Mouse (Mus musculus): ENCODE data around the gene Dab1. TPM values are rescaled to one million over a fixed set of nuclear protein-coding genes. Genes with fewer than 3 reads are reported as not detected.

The Dab1 gene
- total and polyA plus RNA-seq, 3 experiments: not detected

GRCm38 (mm10) chr4:104121959-104122358, 502.8 kb downstream of the Dab1 start:
- no peaks in the 10 kb centered on the region for H3K79me2 ChIP-seq (ENCODE audit: control insufficient read depth, insufficient read depth, low read length, poor library complexity)
- no peak overlapping the region for H3K27ac ChIP-seq (ENCODE audit: control insufficient read depth, low read depth, low read length)
- H3K36me3 ChIP-seq (ENCODE audit: control insufficient read depth in 1 of 2, insufficient read depth in 2 of 2, low read length in 2 of 2): no peaks in the 10 kb centered on the region
- DNase-seq (ENCODE audit: low read depth, low spot score): no peak
- H3K9ac ChIP-seq (ENCODE audit: control insufficient read depth, low read depth, low read length, poor library complexity, severe bottlenecking): no peak overlapping the region
- H3K4me1 ChIP-seq (ENCODE audit: control insufficient read depth in 1 of 2, insufficient read depth in 2 of 2, low read length in 2 of 2): no peaks in the 10 kb centered on the region
- H3K4me3 ChIP-seq (ENCODE audit: control insufficient read depth in 1 of 2, insufficient read depth in 1 of 2, low read depth in 2 of 2, low read length in 2 of 2): no peak overlapping the region
- TF ChIP-seq RAD21 (IDR thresholded peaks at IDR 0.05; ENCODE audit: low read depth, low read length): no peak
- TF ChIP-seq TBP (IDR thresholded peaks at IDR 0.05; ENCODE audit: low read depth, low read length): no peak
- no peak for TF ChIP-seq HCFC1 (IDR thresholded peaks at IDR 0.05; ENCODE audit: low read depth, low read length)
- no peak for TF ChIP-seq RCOR1 (IDR thresholded peaks at IDR 0.05; ENCODE audit: low read depth, low read length)
- no peak for TF ChIP-seq KAT2A (conservative IDR thresholded peaks at IDR 0.05; ENCODE audit: low read depth, low read length)
- TF ChIP-seq MAX (IDR thresholded peaks at IDR 0.05; ENCODE audit: low read length): no peak
- no peak for TF ChIP-seq MAZ (IDR thresholded peaks at IDR 0.05; ENCODE audit: low read depth, low read length)
- no peak for TF ChIP-seq CHD2 (IDR thresholded peaks at IDR 0.05; ENCODE audit: low read length)
- no peak for TF ChIP-seq MAFK (IDR thresholded peaks at IDR 0.05; ENCODE audit: borderline replicate concordance, low read depth, low read length)
- TF ChIP-seq CHD1 (IDR thresholded peaks at IDR 0.05; ENCODE audit: low read depth, low read length): no peak
- TF ChIP-seq ETS1 (IDR thresholded peaks at IDR 0.05; ENCODE audit: low read depth, low read length): no peak
- TF ChIP-seq SIN3A (IDR thresholded peaks at IDR 0.05; ENCODE audit: low read length): no peak
- TF ChIP-seq MXI1 (IDR thresholded peaks at IDR 0.05; ENCODE audit: low read depth, low read length): no peak
- no peak for TF ChIP-seq ZMIZ1 (IDR thresholded peaks at IDR 0.05; ENCODE audit: low read depth, low read length)
- TF ChIP-seq TCF12 (IDR thresholded peaks at IDR 0.05; ENCODE audit: low read depth, low read length): no peak
- TF ChIP-seq UBTF (IDR thresholded peaks at IDR 0.05; ENCODE audit: borderline replicate concordance, insufficient read depth, low read depth, low read length): no peak
- no peak for TF ChIP-seq GABPA (IDR thresholded peaks at IDR 0.05; ENCODE audit: low read depth, low read length)
- no peaks in the 10 kb centered on the region for H3K27me3 ChIP-seq (ENCODE audit: control insufficient read depth in 1 of 2, insufficient read depth in 2 of 2, low read length in 2 of 2)
- H3K9me3 ChIP-seq (replicated peaks; ENCODE audit: insufficient read depth, low read length): no peaks in the 10 kb centered on the region

GRCm38 (mm10) chr4:104122364-104122763, 503.2 kb downstream of the Dab1 start:
- TF ChIP-seq UBTF (IDR thresholded peaks at IDR 0.05; ENCODE audit: borderline replicate concordance, insufficient read depth, low read depth, low read length) (no peak), POLR2AphosphoS2 (IDR thresholded peaks at IDR 0.05; ENCODE audit: low read length) (no peak), CHD2 (IDR thresholded peaks at IDR 0.05; ENCODE audit: low read length) (no peak), ZNF384 (IDR thresholded peaks at IDR 0.05; ENCODE audit: low read depth, low read length) (no peak), GATA1 (IDR thresholded peaks at IDR 0.05; ENCODE audit: low read depth, low read length) (no peak), USF1 (IDR thresholded peaks at IDR 0.05; ENCODE audit: low read depth, low read length) (no peak), ELF1 (IDR thresholded peaks at IDR 0.05; ENCODE audit: low read depth, low read length) (no peak), TAL1 (IDR thresholded peaks at IDR 0.05; ENCODE audit: low read length) (no peak), CHD1 (IDR thresholded peaks at IDR 0.05; ENCODE audit: low read depth, low read length) (no peak), SIN3A (IDR thresholded peaks at IDR 0.05; ENCODE audit: low read length) (no peak), ZC3H11A (IDR thresholded peaks at IDR 0.05; ENCODE audit: low read depth, low read length) (no peak), ZKSCAN1 (IDR thresholded peaks at IDR 0.05; ENCODE audit: low read depth, low read length) (no peak), TBP (IDR thresholded peaks at IDR 0.05; ENCODE audit: low read depth, low read length) (no peak), MAX (IDR thresholded peaks at IDR 0.05; ENCODE audit: low read length) (no peak), NRF1 (IDR thresholded peaks at IDR 0.05; ENCODE audit: insufficient read depth, low read depth, low read length, poor library complexity, severe bottlenecking) (no peak), MXI1 (IDR thresholded peaks at IDR 0.05; ENCODE audit: low read depth, low read length) (no peak), HCFC1 (IDR thresholded peaks at IDR 0.05; ENCODE audit: low read depth, low read length) (no peak)
- no peak overlapping the region for H3K9ac ChIP-seq (ENCODE audit: control insufficient read depth, low read depth, low read length, poor library complexity, severe bottlenecking)
- no peaks in the 10 kb centered on the region for H3K9me3 ChIP-seq (replicated peaks; ENCODE audit: insufficient read depth, low read length)
- H3K36me3 ChIP-seq (ENCODE audit: control insufficient read depth in 1 of 2, insufficient read depth in 2 of 2, low read length in 2 of 2): no peaks in the 10 kb centered on the region
- no peak for DNase-seq (ENCODE audit: low read depth, low spot score)
- H3K27ac ChIP-seq (ENCODE audit: control insufficient read depth, low read depth, low read length): no peak overlapping the region
- H3K79me2 ChIP-seq (ENCODE audit: control insufficient read depth, insufficient read depth, low read length, poor library complexity): no peaks in the 10 kb centered on the region
- no peaks in the 10 kb centered on the region for H3K4me1 ChIP-seq (ENCODE audit: control insufficient read depth in 1 of 2, insufficient read depth in 2 of 2, low read length in 2 of 2)
- no peaks in the 10 kb centered on the region for H3K27me3 ChIP-seq (ENCODE audit: control insufficient read depth in 1 of 2, insufficient read depth in 2 of 2, low read length in 2 of 2)
- no peak overlapping the region for H3K4me3 ChIP-seq (ENCODE audit: control insufficient read depth in 1 of 2, insufficient read depth in 1 of 2, low read depth in 2 of 2, low read length in 2 of 2)

Data from MEL (cell line).